Mouse (Mus musculus): ENCODE results near the gene Naa80.

GRCm38 (mm10) chr9:107606591-107606990 lies 27.9 kb downstream of the Naa80 start:
- TF ChIP-seq TAL1 (IDR thresholded peaks at IDR 0.05; ENCODE audit: low read length): no peak
- TF ChIP-seq GATA1 (IDR thresholded peaks at IDR 0.05; ENCODE audit: low read length): no peak

Measured in erythroblast, embryonic 14.5 days (primary cell).